Mouse (Mus musculus) cerebellum, adult 9-10 months (tissue): ENCODE measurements around the gene Rbms3.

Source experiments
- DNase-seq: peaks from one replicate; pipeline ENCODE4 v3.0.0; 2022

The Rbms3 gene

GRCm38 (mm10) chr9:117476753-117477152, 153.0 kb downstream of the Rbms3 start:
- DNase-seq: no peak

GRCm38 (mm10) chr9:117452816-117453215, 176.9 kb downstream of the Rbms3 start:
- no peak for DNase-seq

GRCm38 (mm10) chr9:117442611-117443010, 187.1 kb downstream of the Rbms3 start:
- DNase-seq: no peak

- DNase-seq: no peak
Measured at GRCm38 (mm10) chr9:117435856-117436255, 193.9 kb downstream of the Rbms3 start.

- no peak for DNase-seq
Measured at GRCm38 (mm10) chr9:117430670-117431069, 199.0 kb downstream of the Rbms3 start.

GRCm38 (mm10) chr9:117429217-117430105, 200.3 kb downstream of the Rbms3 start:
- DNase-seq: no peak

- no peak for DNase-seq
Measured at GRCm38 (mm10) chr9:117423259-117423658, 206.5 kb downstream of the Rbms3 start.

- DNase-seq: no peak
Measured at GRCm38 (mm10) chr9:117419874-117420485, 209.7 kb downstream of the Rbms3 start.

GRCm38 (mm10) chr9:117413181-117413580, 216.5 kb downstream of the Rbms3 start:
- DNase-seq: no peak

GRCm38 (mm10) chr9:117412584-117412983, 217.1 kb downstream of the Rbms3 start:
- no peak for DNase-seq

- no peak for DNase-seq
Measured at GRCm38 (mm10) chr9:117404621-117405020, 225.1 kb downstream of the Rbms3 start.

- no peak for DNase-seq
Measured at GRCm38 (mm10) chr9:117400262-117400671, 229.4 kb downstream of the Rbms3 start.

GRCm38 (mm10) chr9:117397071-117397470, 232.6 kb downstream of the Rbms3 start:
- no peak for DNase-seq

GRCm38 (mm10) chr9:117396586-117396985, 233.1 kb downstream of the Rbms3 start:
- no peak for DNase-seq

GRCm38 (mm10) chr9:117393626-117394525, 235.8 kb downstream of the Rbms3 start:
- no peak for DNase-seq

- DNase-seq: no peak
Measured at GRCm38 (mm10) chr9:117388024-117388423, 241.7 kb downstream of the Rbms3 start.

GRCm38 (mm10) chr9:117380876-117381275, 248.8 kb downstream of the Rbms3 start:
- no peak for DNase-seq

GRCm38 (mm10) chr9:117380076-117380475, 249.6 kb downstream of the Rbms3 start:
- no peak for DNase-seq

GRCm38 (mm10) chr9:117379448-117379983, 250.2 kb downstream of the Rbms3 start:
- DNase-seq: no peak

GRCm38 (mm10) chr9:117378131-117378890, 251.4 kb downstream of the Rbms3 start:
- no peak for DNase-seq

- DNase-seq: no peak
Measured at GRCm38 (mm10) chr9:117375776-117376175, 253.9 kb downstream of the Rbms3 start.

GRCm38 (mm10) chr9:117373164-117373741, 256.5 kb downstream of the Rbms3 start:
- DNase-seq: no peak
